Mouse (Mus musculus): Measurements from ENCODE around the gene Slc41a2. TPM values are rescaled to one million over a fixed set of nuclear protein-coding genes. Genes with fewer than 3 reads are reported as not detected.

The Slc41a2 gene
- total RNA-seq, 2 experiments from 2014 or later: 0.19 to 1.2 TPM

DNA sequence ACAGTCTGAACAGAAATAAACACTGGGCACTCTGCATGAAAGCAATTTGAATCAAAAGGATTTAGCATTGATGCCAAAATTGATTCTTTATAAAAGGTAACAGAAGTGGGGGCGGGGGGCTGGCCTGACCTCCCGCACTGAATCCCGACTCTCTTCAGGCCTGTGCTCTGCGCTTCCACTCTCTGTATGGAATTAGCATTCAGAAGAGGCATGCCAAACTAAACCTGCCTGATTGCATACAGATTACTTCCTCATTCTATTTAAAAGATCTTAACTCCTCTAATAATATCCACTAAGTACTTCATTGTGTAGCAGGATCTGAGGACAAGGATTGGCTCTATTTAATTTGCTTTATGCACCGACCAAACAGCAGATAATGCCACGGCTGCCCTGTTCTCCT, 16.2 kb downstream of the Slc41a2 start:
- no peak for ATAC-seq (replicated peaks; ENCODE audit: low FRiP score, poor library complexity, severe bottlenecking)

- no peak for ATAC-seq (replicated peaks; ENCODE audit: low FRiP score, poor library complexity, severe bottlenecking)
Measured at GRCm38 (mm10) chr10:83320870-83321269, 16.8 kb downstream of the Slc41a2 start.

DNA sequence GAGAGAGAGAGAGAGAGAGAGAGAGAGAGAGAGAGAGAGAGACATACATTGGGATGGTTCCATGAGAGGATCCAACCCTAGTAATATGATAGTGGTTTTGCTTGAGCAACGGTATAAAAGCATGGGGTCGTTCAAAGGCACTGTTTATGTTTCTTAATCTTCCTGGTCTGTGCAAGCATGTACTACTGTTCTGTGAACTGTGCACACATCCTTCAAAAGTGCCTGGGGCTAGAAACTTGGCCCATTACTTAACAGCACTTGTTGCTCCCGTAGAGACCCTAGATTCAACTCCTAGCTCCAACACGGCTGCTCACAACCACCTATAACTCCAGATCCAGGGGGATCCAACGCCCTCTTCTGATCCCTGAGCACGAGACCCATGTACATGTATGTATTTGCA, 17.3 kb downstream of the Slc41a2 start:
- no peak for ATAC-seq (replicated peaks; ENCODE audit: low FRiP score, poor library complexity, severe bottlenecking)

DNA sequence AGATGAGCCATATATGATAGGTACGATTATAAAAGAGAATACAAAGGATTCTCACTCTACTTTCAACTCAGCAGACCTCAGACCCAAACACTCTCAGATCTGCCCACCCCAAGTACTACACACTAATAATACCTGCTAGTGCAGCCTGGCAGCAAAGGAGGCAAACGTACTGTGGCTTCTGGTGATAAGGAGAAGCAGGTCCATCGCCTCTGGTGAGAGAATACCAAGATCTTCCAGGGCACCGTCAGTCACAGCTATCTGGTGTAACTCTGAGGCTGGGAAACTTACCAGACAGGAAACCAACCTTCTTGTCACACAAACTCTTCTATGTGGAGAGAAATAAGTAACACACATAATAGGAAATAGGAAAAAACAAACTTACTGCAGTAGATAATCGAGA, 24.6 kb downstream of the Slc41a2 start:
- no peak for ATAC-seq (replicated peaks; ENCODE audit: low FRiP score, poor library complexity, severe bottlenecking)

- no peak for ATAC-seq (replicated peaks; ENCODE audit: low FRiP score, poor library complexity, severe bottlenecking)
Measured at GRCm38 (mm10) chr10:83310356-83310755, 27.3 kb downstream of the Slc41a2 start.

GRCm38 (mm10) chr10:83301687-83302086, 36.0 kb downstream of the Slc41a2 start:
- no peak for ATAC-seq (replicated peaks; ENCODE audit: low FRiP score, poor library complexity, severe bottlenecking)

- ATAC-seq (replicated peaks; ENCODE audit: low FRiP score, poor library complexity, severe bottlenecking): no peak
Measured at GRCm38 (mm10) chr10:83301054-83301453, 36.6 kb downstream of the Slc41a2 start.

- ATAC-seq (replicated peaks; ENCODE audit: low FRiP score, poor library complexity, severe bottlenecking): no peak
Measured at GRCm38 (mm10) chr10:83297017-83297416, 40.7 kb downstream of the Slc41a2 start.

- no peak for ATAC-seq (replicated peaks; ENCODE audit: low FRiP score, poor library complexity, severe bottlenecking)
Measured at GRCm38 (mm10) chr10:83294746-83295145, 42.9 kb downstream of the Slc41a2 start.

DNA sequence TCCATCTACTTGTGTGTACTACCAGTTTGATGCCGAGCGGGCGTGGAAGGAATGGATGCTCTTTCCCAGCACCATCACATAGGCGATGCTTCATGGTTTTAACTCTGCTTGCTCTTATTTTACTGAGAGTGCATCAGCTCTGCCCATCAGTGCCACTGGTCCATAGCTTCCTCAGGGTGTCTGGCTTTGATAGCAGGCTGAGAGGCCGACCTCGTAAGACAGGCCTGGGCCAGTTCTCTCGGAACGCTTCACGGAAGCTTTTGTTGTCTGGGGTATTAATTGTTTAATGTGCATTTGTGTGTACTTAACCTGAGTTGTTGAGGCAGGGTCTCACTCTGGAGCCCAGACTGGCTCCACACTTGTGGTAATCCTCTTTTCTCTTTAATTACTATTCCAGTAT, 44.3 kb downstream of the Slc41a2 start:
- no peak for ATAC-seq (replicated peaks; ENCODE audit: low FRiP score, poor library complexity, severe bottlenecking)

GRCm38 (mm10) chr10:83291731-83292130, 46.0 kb downstream of the Slc41a2 start:
- no peak for ATAC-seq (replicated peaks; ENCODE audit: low FRiP score, poor library complexity, severe bottlenecking)

- no peak for ATAC-seq (replicated peaks; ENCODE audit: low FRiP score, poor library complexity, severe bottlenecking)
Measured at GRCm38 (mm10) chr10:83287828-83288227, 49.9 kb downstream of the Slc41a2 start.

- ATAC-seq (replicated peaks; ENCODE audit: low FRiP score, poor library complexity, severe bottlenecking): no peak
Measured at GRCm38 (mm10) chr10:83286399-83286798, 51.3 kb downstream of the Slc41a2 start.

GRCm38 (mm10) chr10:83285724-83286256, 51.9 kb downstream of the Slc41a2 start:
- no peak for ATAC-seq (replicated peaks; ENCODE audit: low FRiP score, poor library complexity, severe bottlenecking)

DNA sequence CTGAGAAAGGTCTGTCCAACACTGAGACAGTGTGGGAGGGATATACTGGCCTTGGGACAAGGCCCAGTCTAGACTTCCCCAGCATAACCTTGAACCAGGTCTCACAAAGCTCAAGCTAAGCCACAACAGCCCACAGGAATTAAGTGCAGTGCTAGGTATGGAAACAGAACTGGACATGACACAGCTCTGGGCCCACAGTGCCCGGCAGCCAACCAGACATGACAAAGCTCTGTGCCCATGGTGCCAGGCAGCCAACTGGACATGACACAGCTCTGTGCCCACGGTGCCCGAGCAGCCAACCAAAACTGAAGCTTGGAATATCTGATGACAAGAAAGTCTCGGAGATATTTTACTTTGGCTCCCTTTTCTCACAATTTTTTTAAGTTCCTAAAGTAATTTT, 52.8 kb downstream of the Slc41a2 start:
- no peak for ATAC-seq (replicated peaks; ENCODE audit: low FRiP score, poor library complexity, severe bottlenecking)

DNA sequence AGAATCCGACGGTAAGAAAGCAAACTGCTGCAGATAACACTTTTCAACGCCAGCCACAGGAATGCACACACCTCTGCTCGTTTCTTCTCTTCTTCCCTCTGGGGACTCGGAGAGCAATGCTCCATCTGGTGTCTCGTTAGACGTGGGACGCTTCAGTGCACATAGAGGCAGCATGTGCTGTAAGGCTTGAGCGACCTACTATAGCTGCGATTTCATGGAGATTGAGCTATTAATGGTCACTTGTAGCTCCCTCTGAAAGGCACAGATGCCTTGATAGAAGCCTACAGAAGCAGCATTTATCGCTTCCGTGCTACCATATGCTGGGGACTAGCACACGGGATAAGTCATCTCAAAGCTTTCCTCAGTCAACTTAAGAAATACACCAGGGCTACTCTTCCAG, 71.0 kb downstream of the Slc41a2 start:
- ATAC-seq (replicated peaks; ENCODE audit: low FRiP score, poor library complexity, severe bottlenecking): no peak

DNA sequence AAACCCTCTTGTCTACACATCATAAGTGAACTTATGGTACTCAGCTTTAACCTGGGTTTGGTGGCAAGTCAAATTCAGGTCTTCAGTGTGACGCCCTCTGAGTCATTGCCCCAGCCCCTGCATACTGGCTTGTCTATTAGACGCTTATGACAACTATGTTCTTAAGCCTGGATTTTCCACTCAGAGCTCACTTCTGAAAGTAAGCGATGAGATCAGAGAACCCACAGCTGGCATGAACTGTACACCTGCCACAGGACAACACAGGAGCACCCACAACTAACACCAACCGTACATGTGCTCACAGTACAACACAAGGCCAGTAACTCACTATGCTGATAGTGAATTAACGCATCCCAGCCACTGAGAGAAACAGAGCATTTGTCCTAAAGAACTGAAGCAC, 71.4 kb downstream of the Slc41a2 start:
- ATAC-seq (replicated peaks; ENCODE audit: low FRiP score, poor library complexity, severe bottlenecking): no peak

GRCm38 (mm10) chr10:83264680-83265079, 73.0 kb downstream of the Slc41a2 start:
- no peak for ATAC-seq (replicated peaks; ENCODE audit: low FRiP score, poor library complexity, severe bottlenecking)

DNA sequence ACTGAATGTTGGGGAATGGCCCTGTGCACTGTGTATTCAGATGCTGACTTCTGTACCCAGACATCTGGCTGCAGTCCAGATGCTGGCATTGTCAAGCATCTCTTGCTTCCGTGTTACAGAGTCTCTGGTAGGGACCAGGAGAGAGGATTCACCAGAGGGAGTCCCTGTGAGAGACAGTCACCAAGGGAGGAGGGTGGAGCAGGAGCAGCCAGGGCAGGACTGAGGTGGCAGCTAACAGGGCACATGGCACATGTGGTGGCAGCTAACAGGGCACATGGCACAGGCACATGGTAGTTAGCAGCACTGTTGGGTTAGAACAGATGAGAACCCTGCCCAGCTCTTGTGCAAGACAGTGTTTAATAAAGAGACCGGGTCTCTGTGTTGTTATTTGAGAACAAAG, 73.6 kb downstream of the Slc41a2 start:
- ATAC-seq (replicated peaks; ENCODE audit: low FRiP score, poor library complexity, severe bottlenecking): no peak

- no peak for ATAC-seq (replicated peaks; ENCODE audit: low FRiP score, poor library complexity, severe bottlenecking)
Measured at GRCm38 (mm10) chr10:83261264-83261663, 76.4 kb downstream of the Slc41a2 start.

- ATAC-seq (replicated peaks; ENCODE audit: low FRiP score, poor library complexity, severe bottlenecking): no peak
Measured at GRCm38 (mm10) chr10:83251377-83251776, 86.3 kb downstream of the Slc41a2 start.

DNA sequence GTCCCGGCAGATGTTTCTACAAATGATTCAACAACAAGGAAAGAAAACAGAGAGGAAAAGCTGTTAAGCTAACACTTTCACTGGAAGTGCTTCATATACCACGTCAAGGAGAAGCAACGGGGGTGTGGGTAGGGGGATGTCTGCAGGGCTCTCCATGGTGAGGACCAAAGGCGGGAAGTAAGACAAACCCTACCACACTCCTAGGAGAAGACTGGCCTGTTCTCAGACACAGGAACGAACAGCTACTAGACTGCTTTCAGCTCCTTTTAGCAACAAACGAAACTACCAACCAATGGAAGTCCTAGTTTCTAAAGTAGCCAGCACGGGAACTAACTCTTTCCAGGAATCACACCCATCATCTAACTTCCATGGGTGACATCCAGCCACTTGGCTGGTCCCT, 89.6 kb downstream of the Slc41a2 start:
- ATAC-seq (replicated peaks; ENCODE audit: low FRiP score, poor library complexity, severe bottlenecking): no peak

DNA sequence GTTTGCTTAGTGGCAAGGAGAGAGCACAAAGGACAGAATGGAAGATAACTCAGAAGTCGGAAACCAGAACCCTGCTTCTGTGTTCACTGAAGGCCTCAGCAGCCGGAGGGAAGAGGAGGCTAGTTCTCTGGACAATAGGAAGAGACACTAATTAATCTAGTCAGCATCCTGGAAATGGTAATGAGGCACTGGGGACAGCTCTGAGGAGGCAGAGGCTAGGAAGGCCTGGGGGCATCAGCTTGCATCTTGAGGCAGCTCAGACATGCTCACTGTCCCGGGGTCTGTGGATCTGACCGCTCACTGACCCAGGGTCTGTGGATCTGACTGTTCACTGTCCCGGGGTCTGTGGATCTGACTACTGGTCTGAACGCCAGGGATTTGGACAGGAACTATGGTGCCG, 92.0 kb downstream of the Slc41a2 start:
- no peak for ATAC-seq (replicated peaks; ENCODE audit: low FRiP score, poor library complexity, severe bottlenecking)
